Mouse (Mus musculus) gastrocnemius, adult 2 months (tissue): ENCODE results near the gene Eif2b2. TPM values are rescaled to one million over a fixed set of nuclear protein-coding genes. Genes with fewer than 3 reads are reported as not detected.

ENCODE experiments used
- DNase-seq: peaks from one replicate; pipeline ENCODE4 v3.0.0; 2022
- H3K27ac ChIP-seq: fragments of 200-600 bp; 2 replicates; pipeline ENCODE4 v1.8.1; 2022; ENCODE audit warnings: mild to moderate bottlenecking
- H3K4me3 ChIP-seq: fragments of 200-600 bp; 2 replicates; pipeline ENCODE4 v1.8.1; 2022; ENCODE audit warnings: mild to moderate bottlenecking, moderate library complexity
- CTCF ChIP-seq: fragments of 200-600 bp; IDR thresholded peaks from 2 replicates; pipeline ENCODE4 v1.8.1; 2022; ENCODE audit warnings: antibody characterized with exemption, mild to moderate bottlenecking, moderate library complexity
- intact Hi-C: fragments of 180-260 bp; cut with DNase I; formaldehyde crosslinking; loops from one replicate; pipeline ENCODE4 v1.15.1; 2025
- microRNA-seq: library from miRNA; unstranded; fragments of <30 nt; microRNA quantifications from one replicate; pipeline ENCODE4 v1.2.0, GENCODE M21; 2021
- total RNA-seq, 2 experiments: library from RNA; stranded (reverse); gene quantifications; 2 replicates each; pipeline ENCODE4 v1.2.3; 2021

Gene Eif2b2
- total RNA-seq, 2 experiments from 2014 or later = 56.1 to 63.1 TPM

DNA sequence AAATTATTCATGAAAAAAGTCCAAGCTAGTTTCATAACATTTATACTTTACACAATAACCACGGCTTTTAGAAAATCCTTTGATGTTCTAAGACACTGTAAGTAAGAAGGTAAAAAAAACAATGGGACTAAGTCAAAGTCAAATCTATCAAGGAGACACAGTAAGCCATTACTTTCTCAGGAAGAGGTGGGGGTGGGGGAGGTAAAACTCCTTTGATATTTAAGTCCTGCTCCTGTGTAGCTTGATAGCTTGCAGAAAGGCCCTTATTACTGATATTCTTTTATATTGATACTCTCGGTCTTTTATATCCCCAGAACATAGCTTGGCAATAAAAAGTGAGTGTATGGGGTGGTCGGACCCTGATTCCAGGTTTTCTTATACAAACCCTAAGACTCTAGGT is 50.5 kb downstream of the Eif2b2 start:
- TF ChIP-seq CTCF = no peak
- Histone ChIP-seq H3K4me3 (peak overlapping the region; percentile 82), H3K27ac (peak overlapping the region; percentile 90)
- intact Hi-C loops = loop anchor here (5.0 kb wide), 1 partner anchor 48 kb away; no protein-coding TSS in a partner anchor
- DNase-seq = no peak

DNA sequence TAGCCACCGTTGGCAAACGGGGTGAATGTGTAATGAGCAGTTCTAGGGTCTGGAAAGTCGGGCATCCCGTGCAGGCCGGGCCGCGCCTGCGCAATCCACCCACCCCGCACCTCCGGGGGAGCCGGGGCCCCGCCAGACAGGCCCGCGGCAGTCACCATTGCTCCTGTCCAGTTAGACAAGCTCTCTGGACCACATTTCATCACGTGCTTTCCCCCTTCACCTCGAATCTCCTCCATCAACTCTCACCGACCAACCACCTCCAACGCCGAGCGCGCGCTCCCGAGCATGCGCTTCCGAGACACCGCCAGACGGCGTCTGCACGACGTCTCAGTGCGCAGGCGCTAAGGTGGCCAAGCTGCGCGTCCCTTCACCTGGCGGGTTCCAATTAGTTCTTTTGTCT is 51.0 kb downstream of the Eif2b2 start, which contains the start of gene Mlh3:
Mlh3 (minus strand) TSS at position 281 of the 400 bp plus-strand sequence.
- peak within 1 kb of the TSS; percentile 90 for H3K27ac ChIP-seq
- intact Hi-C loops = loop anchor here (5.0 kb wide), 1 partner anchor 48 kb away; no protein-coding TSS in a partner anchor
- peak; percentile 90 for DNase-seq
- peak; percentile 51 for TF ChIP-seq CTCF
- peak within 1 kb of the TSS; percentile 82 for H3K4me3 ChIP-seq

DNA sequence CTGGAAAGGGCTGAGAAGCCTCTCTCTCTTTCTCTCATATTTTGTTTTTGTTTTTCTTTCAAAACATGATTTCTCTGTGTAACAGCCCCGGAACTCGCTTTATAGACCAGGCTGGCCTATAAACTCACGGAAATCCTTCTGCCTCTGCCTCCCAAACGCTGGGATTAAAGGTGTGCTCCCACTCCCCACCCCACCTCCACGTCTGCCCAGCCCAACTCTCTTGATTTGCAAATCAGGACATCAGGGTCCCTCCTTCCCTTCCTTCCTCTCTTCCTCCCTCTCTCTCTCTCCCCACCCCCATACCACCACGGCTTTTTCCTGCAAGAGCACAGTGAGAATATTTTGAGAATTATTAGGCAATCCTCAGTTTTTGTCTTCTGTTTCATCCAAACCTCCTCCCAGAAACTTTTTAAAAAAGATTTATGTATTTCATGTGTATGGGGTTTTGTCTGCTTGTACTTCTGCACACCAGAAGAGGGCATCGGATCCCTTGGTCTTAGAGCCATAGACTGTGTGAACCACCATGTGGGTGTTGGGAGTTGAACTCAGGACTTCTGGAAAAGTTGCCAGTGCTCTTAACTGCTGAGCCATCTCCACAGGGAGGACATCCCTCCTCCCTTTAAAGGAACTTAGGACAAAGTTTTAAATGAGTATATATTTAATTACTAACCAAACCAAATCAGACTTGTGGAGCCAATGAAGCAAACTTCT is 52.0 kb downstream of the Eif2b2 start:
- DNase-seq = no peak
- H3K27ac ChIP-seq = no peak overlapping the region
- intact Hi-C loops = loop anchor here (5.0 kb wide), 1 partner anchor 49 kb away; no protein-coding TSS in a partner anchor
- no peak for TF ChIP-seq CTCF
- H3K4me3 ChIP-seq = no peak overlapping the region

DNA sequence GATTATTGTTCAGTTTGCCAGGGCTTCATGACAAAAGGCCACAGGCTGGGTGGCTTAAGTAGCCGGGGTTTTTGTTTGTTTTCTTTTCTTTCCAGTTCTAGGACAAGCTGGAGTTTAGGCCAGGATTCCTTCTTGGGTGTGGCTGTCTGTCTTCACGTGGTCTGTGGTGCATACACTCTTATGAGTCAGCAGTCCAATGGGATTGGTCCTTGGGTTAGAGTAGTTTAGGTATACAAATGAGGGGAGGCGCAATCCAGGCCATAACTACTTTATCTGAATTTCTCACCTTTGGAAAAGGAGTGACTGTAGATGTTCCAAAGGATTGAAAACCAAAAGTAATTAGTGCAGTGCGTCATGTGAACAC is 52.5 kb downstream of the Eif2b2 start:
- H3K27ac ChIP-seq = no peak overlapping the region
- DNase-seq = no peak
- intact Hi-C loops = loop anchor here (5.0 kb wide), 1 partner anchor 50 kb away; no protein-coding TSS in a partner anchor
- TF ChIP-seq CTCF = no peak
- no peak overlapping the region for H3K4me3 ChIP-seq

DNA sequence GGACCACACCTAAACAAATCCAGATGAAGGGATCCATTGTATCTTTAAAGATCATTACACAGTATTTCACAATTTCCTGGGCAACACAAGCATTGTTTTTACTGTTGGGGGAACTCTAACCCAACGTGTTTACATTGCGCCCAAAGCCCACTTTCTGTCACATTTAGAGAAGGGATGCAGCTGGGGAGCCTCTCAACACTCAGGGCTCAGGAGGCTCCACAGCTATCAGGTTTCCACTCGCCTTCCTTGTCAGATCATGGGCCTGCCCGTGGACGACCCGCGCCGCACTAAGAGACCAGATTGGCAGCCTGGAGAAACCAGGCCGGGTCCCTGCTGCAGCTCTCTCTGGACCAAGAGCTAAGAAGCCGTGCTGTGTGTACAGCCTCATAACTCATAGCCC is 54.2 kb downstream of the Eif2b2 start:
- DNase-seq = no peak
- TF ChIP-seq CTCF = no peak
- intact Hi-C loops = loop anchor here (5.0 kb wide), 1 partner anchor 51 kb away; no protein-coding TSS in a partner anchor
- Histone ChIP-seq H3K27ac (no peak overlapping the region), H3K4me3 (no peak overlapping the region)

Small RNA genes within 50 kb of the gene (microRNA-seq; reads per million reads assigned to microRNA genes)
- gene Mir6938 = not detected

Other genes with a start within 250 kb of the Eif2b2 start
- gene Fcf1, start 248.6 kb upstream of the Eif2b2 start, total RNA-seq = 10 to 100 TPM; 28.4 to 34.0 TPM
- 10 to 100 TPM; 23.0 to 24.9 TPM for gene Arel1, start 248.6 kb upstream of the Eif2b2 start, total RNA-seq
- 10 to 100 TPM; 17.7 to 21.0 TPM for gene Ylpm1, start 223.2 kb upstream of the Eif2b2 start, total RNA-seq
- 1 to 10 TPM; 1.7 to 3.0 TPM for gene Prox2, start 108.7 kb upstream of the Eif2b2 start, total RNA-seq
- 100 to 1,000 TPM; 247 to 365 TPM for gene Dlst, start 108.6 kb upstream of the Eif2b2 start, total RNA-seq
- gene Rps6kl1, start 68.2 kb upstream of the Eif2b2 start, total RNA-seq = 1 to 10 TPM in 1 of 2 experiments, under 1 TPM in 1; 0.94 to 1.1 TPM
- gene Pgf, start 41.7 kb upstream of the Eif2b2 start, total RNA-seq = 1 to 10 TPM; 1.5 to 1.8 TPM
- gene Mlh3, start 51.1 kb downstream of the Eif2b2 start, total RNA-seq = 10 to 100 TPM in 1 of 2 experiments, 1 to 10 TPM in 1; 8.9 to 10.6 TPM
- gene Acyp1, start 69.0 kb downstream of the Eif2b2 start, total RNA-seq = 10 to 100 TPM; 37.9 to 52.7 TPM
- 1 to 10 TPM in 1 of 2 experiments, under 1 TPM in 1; 0.95 to 1.7 TPM for gene Zc2hc1c, start 69.1 kb downstream of the Eif2b2 start, total RNA-seq
- gene Nek9, start 119.9 kb downstream of the Eif2b2 start, total RNA-seq = 100 to 1,000 TPM in 1 of 2 experiments, 10 to 100 TPM in 1; 99.2 to 131 TPM
- 100 to 1,000 TPM; 112 to 123 TPM for gene Tmed10, start 155.4 kb downstream of the Eif2b2 start, total RNA-seq